Mouse (Mus musculus): Measurements from ENCODE around the gene Nudt10.
"Not testable (repeated sequence)": the region's sequence is repeated elsewhere in the genome, so short reads cannot be mapped to it uniquely, and the experiment has no call there.

The Nudt10 gene

DNA sequence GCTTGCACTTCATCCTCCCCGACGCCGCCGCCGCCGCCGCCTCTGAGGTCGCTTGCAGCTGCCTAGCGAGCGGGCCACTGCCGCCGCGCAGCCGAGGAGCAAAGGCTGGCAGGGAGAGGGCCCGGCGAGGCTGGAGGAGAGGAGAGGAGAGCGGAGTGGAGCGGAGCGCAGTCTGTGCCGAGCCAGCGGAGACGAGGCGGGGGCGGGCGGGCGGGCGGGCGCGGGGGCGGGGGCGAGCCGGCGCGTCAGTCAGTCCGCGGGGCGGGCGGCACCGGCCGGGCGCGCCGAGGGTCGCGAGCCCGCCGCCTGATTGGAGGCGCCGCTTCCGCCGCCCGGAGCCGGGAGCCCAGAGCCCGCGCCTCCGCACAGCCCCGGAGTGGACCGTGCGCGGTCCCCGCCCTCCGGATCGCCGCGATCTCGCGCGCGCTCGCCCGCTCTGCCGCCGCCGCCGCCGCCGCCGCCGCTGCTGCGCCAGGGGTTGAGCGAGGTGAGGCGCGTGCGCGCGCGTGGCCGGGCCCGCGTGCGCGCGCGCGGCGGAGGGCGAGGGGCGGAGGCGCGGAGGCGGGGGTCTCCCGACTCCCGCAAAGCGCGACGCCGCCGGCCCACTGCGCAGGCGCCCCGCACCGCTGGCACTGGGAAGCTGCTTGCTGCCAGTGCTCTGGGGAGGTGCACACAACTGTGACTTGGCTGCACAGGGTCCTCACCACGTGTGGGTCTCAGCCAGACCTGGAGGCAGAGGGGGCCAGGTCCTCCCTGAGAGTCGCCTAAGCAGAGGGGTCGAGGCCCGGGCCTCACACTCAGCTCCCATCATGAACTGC is at the start of gene Nudt10:
Gene Nudt10 (minus strand): TSS at position 193 of the 818 bp plus-strand sequence.
- DNase-seq (ENCODE audit: low spot score), result not testable (repeated sequence)

DNA sequence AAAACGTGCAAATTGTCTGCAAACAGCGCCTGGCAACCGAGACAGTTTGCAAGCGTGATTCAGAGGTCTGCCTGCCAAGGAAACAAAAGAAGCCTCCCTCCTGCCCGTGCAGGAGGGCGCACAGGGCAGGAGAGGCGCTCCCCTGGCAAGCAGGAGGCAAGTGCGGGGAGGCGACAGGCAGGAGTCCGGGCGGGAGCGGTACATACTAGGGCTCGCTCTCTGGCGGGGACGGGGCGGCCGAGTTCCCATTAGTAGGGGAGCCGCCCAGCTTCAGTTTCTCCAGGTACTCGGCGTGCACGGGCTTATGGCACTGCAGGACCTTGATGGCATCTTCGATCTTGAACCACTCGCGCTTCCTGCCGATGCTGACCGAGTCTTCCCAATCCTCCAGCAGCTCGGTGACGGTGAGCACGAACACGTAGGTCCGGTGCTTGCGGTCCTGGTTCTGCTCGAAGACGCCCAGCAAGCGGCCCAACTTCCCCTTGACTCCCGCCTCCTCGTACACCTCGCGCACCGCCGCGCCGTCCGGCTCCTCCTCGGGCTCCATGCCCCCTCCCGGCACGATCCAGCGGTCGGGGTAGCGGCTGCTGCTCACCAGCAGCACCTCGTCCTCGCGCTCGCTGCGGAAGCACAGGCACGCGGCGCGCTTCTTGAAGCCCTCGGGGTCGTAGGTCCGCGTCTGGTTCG is 536 bp downstream of the Nudt10 start:
- not testable (repeated sequence) for DNase-seq (ENCODE audit: low spot score)

DNA sequence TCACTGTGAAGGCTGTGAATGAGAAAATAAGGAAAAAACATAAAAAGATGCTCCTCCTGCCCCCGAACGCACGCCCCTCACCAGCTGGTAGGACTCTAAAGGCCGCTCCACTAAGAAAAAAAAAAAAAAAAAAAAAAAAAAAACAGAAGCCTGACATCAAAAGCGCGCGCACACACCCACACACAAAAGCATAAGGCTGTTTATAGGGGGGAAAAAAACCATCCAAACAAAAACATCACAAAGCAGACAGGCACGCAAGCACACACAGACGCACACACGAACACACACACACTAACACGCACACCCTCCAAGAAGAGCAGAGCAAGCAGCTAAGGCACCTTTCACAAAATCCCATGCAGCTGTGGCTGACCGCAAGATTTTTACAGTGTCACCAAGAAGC is 1.1 kb downstream of the Nudt10 start:
- no peak for DNase-seq (ENCODE audit: low spot score)
